Mouse (Mus musculus): ENCODE results near the gene Pole4. TPM values are rescaled to one million over a fixed set of nuclear protein-coding genes. Genes with fewer than 3 reads are reported as not detected.
"Not testable (repeated sequence)": the region's sequence is repeated elsewhere in the genome, so short reads cannot be mapped to it uniquely, and the experiment has no call there.

Gene Pole4
- polyA plus RNA-seq, 1 experiment from 2014 or later: 120 TPM

GRCm38 (mm10) chr6:82677629-82678028, 27.5 kb downstream of the Pole4 start:
- H3K27ac ChIP-seq (ENCODE audit: low read depth, low read length); H3K27me3 ChIP-seq (ENCODE audit: control insufficient read depth, insufficient read depth, low read length); H3K4me1 ChIP-seq (ENCODE audit: control insufficient read depth, insufficient read depth, low read length); H3K9me3 ChIP-seq (ENCODE audit: control insufficient read depth, low read length); ATAC-seq (ENCODE audit: low FRiP score, low TSS enrichment); H3K36me3 ChIP-seq (ENCODE audit: control insufficient read depth, insufficient read depth, low read length); H3K9ac ChIP-seq (ENCODE audit: low read depth, low read length); H3K4me3 ChIP-seq (ENCODE audit: low read length); H3K4me2 ChIP-seq (replicated peaks; ENCODE audit: low read depth, low read length): not testable (repeated sequence)
- WGBS: 86% methylated on average over 3 of the region's 3 CpGs

GRCm38 (mm10) chr6:82666480-82666879, 38.7 kb downstream of the Pole4 start:
- peaks cover 6% of the 10 kb centered on the region; the same call in 1 of the 2 replicates for H3K9me3 ChIP-seq (ENCODE audit: control insufficient read depth, low read length)
- H3K27me3 ChIP-seq (ENCODE audit: control insufficient read depth, insufficient read depth, low read length): no peaks in the 10 kb centered on the region
- no peak for ATAC-seq (ENCODE audit: low FRiP score, low TSS enrichment)
- no peak overlapping the region for H3K4me3 ChIP-seq (ENCODE audit: low read length)
- H3K4me2 ChIP-seq (replicated peaks; ENCODE audit: low read depth, low read length): no peak overlapping the region
- H3K36me3 ChIP-seq (ENCODE audit: control insufficient read depth, insufficient read depth, low read length): no peaks in the 10 kb centered on the region
- no peak overlapping the region for H3K27ac ChIP-seq (ENCODE audit: low read depth, low read length)
- no peak overlapping the region for H3K9ac ChIP-seq (ENCODE audit: low read depth, low read length)
- H3K4me1 ChIP-seq (ENCODE audit: control insufficient read depth, insufficient read depth, low read length): no peaks in the 10 kb centered on the region

- Histone ChIP-seq H3K4me1 (ENCODE audit: control insufficient read depth, insufficient read depth, low read length) (no peaks in the 10 kb centered on the region), H3K36me3 (ENCODE audit: control insufficient read depth, insufficient read depth, low read length) (peaks cover 2% of the 10 kb centered on the region), H3K4me2 (replicated peaks; ENCODE audit: low read depth, low read length) (peak overlapping the region; percentile 68), H3K9me3 (ENCODE audit: control insufficient read depth, low read length) (no peaks in the 10 kb centered on the region), H3K4me3 (ENCODE audit: low read length) (peak overlapping the region; percentile 64), H3K27me3 (ENCODE audit: control insufficient read depth, insufficient read depth, low read length) (no peaks in the 10 kb centered on the region), H3K27ac (ENCODE audit: low read depth, low read length) (peak overlapping the region; percentile 85; the same call in 1 of the 2 replicates), H3K9ac (ENCODE audit: low read depth, low read length) (peak overlapping the region; percentile 82; the same call in 1 of the 2 replicates)
- no peak for ATAC-seq (ENCODE audit: low FRiP score, low TSS enrichment)
- 32% methylated on average over 11 of the region's 11 CpGs for WGBS
These were observed 52.0 kb downstream of the Pole4 start for GRCm38 (mm10) chr6:82653169-82653525.

- peak; percentile 99 for ATAC-seq (ENCODE audit: low FRiP score, low TSS enrichment)
- WGBS: under 1% methylated on average over 67 of the region's 67 CpGs
- no peaks in the 10 kb centered on the region for H3K27me3 ChIP-seq (ENCODE audit: control insufficient read depth, insufficient read depth, low read length)
- H3K9ac ChIP-seq (ENCODE audit: low read depth, low read length): peak overlapping the region; percentile 82
- H3K9me3 ChIP-seq (ENCODE audit: control insufficient read depth, low read length): no peaks in the 10 kb centered on the region
- peak overlapping the region; percentile 64 for H3K4me3 ChIP-seq (ENCODE audit: low read length)
- H3K4me1 ChIP-seq (ENCODE audit: control insufficient read depth, insufficient read depth, low read length): no peaks in the 10 kb centered on the region
- peaks cover 7% of the 10 kb centered on the region for H3K36me3 ChIP-seq (ENCODE audit: control insufficient read depth, insufficient read depth, low read length)
- H3K27ac ChIP-seq (ENCODE audit: low read depth, low read length): peak overlapping the region; percentile 85
- peak overlapping the region; percentile 68 for H3K4me2 ChIP-seq (replicated peaks; ENCODE audit: low read depth, low read length)
These were observed 52.5 kb downstream of the Pole4 start for GRCm38 (mm10) chr6:82652521-82653168.

GRCm38 (mm10) chr6:82649096-82649495, 56.1 kb downstream of the Pole4 start:
- Histone ChIP-seq H3K9me3 (ENCODE audit: control insufficient read depth, low read length) (no peaks in the 10 kb centered on the region), H3K9ac (ENCODE audit: low read depth, low read length) (no peak overlapping the region), H3K36me3 (ENCODE audit: control insufficient read depth, insufficient read depth, low read length) (peaks cover 15% of the 10 kb centered on the region), H3K27me3 (ENCODE audit: control insufficient read depth, insufficient read depth, low read length) (no peaks in the 10 kb centered on the region), H3K4me1 (ENCODE audit: control insufficient read depth, insufficient read depth, low read length) (no peaks in the 10 kb centered on the region), H3K4me2 (replicated peaks; ENCODE audit: low read depth, low read length) (no peak overlapping the region), H3K4me3 (ENCODE audit: low read length) (no peak overlapping the region), H3K27ac (ENCODE audit: low read depth, low read length) (no peak overlapping the region)
- no peak for ATAC-seq (ENCODE audit: low FRiP score, low TSS enrichment)
- 72% methylated on average over 2 of the region's 2 CpGs for WGBS

- no peak overlapping the region for H3K27ac ChIP-seq (ENCODE audit: low read depth, low read length)
- peaks cover 15% of the 10 kb centered on the region for H3K36me3 ChIP-seq (ENCODE audit: control insufficient read depth, insufficient read depth, low read length)
- 95% methylated on average over 1 of the region's 1 CpGs for WGBS
- H3K4me3 ChIP-seq (ENCODE audit: low read length): no peak overlapping the region
- no peaks in the 10 kb centered on the region for H3K27me3 ChIP-seq (ENCODE audit: control insufficient read depth, insufficient read depth, low read length)
- ATAC-seq (ENCODE audit: low FRiP score, low TSS enrichment): no peak
- H3K4me1 ChIP-seq (ENCODE audit: control insufficient read depth, insufficient read depth, low read length): no peaks in the 10 kb centered on the region
- no peak overlapping the region for H3K4me2 ChIP-seq (replicated peaks; ENCODE audit: low read depth, low read length)
- no peak overlapping the region for H3K9ac ChIP-seq (ENCODE audit: low read depth, low read length)
- H3K9me3 ChIP-seq (ENCODE audit: control insufficient read depth, low read length): no peaks in the 10 kb centered on the region
These were observed 57.1 kb downstream of the Pole4 start for GRCm38 (mm10) chr6:82647940-82648655.

- Histone ChIP-seq H3K27ac (ENCODE audit: low read depth, low read length) (no peak overlapping the region), H3K9me3 (ENCODE audit: control insufficient read depth, low read length) (no peaks in the 10 kb centered on the region), H3K36me3 (ENCODE audit: control insufficient read depth, insufficient read depth, low read length) (peaks cover 15% of the 10 kb centered on the region), H3K4me2 (replicated peaks; ENCODE audit: low read depth, low read length) (no peak overlapping the region), H3K4me3 (ENCODE audit: low read length) (no peak overlapping the region), H3K27me3 (ENCODE audit: control insufficient read depth, insufficient read depth, low read length) (no peaks in the 10 kb centered on the region), H3K9ac (ENCODE audit: low read depth, low read length) (no peak overlapping the region), H3K4me1 (ENCODE audit: control insufficient read depth, insufficient read depth, low read length) (no peaks in the 10 kb centered on the region)
- 97% methylated on average over 1 of the region's 1 CpGs for WGBS
- no peak for ATAC-seq (ENCODE audit: low FRiP score, low TSS enrichment)
These were observed 58.2 kb downstream of the Pole4 start for GRCm38 (mm10) chr6:82647001-82647400.

GRCm38 (mm10) chr6:82640046-82640445, 65.1 kb downstream of the Pole4 start:
- no peak overlapping the region for H3K4me3 ChIP-seq (ENCODE audit: low read length)
- no peaks in the 10 kb centered on the region for H3K4me1 ChIP-seq (ENCODE audit: control insufficient read depth, insufficient read depth, low read length)
- no peak overlapping the region for H3K4me2 ChIP-seq (replicated peaks; ENCODE audit: low read depth, low read length)
- H3K27ac ChIP-seq (ENCODE audit: low read depth, low read length): no peak overlapping the region
- H3K9ac ChIP-seq (ENCODE audit: low read depth, low read length): no peak overlapping the region
- no peaks in the 10 kb centered on the region for H3K27me3 ChIP-seq (ENCODE audit: control insufficient read depth, insufficient read depth, low read length)
- no peak for ATAC-seq (ENCODE audit: low FRiP score, low TSS enrichment)
- no peaks in the 10 kb centered on the region for H3K36me3 ChIP-seq (ENCODE audit: control insufficient read depth, insufficient read depth, low read length)
- 89% methylated on average over 4 of the region's 4 CpGs for WGBS
- H3K9me3 ChIP-seq (ENCODE audit: control insufficient read depth, low read length): no peaks in the 10 kb centered on the region

- not testable (repeated sequence) for H3K9me3 ChIP-seq (ENCODE audit: control insufficient read depth, low read length); H3K4me1 ChIP-seq (ENCODE audit: control insufficient read depth, insufficient read depth, low read length)
- WGBS: 98% methylated on average over 7 of the region's 8 CpGs
These were observed 79.8 kb downstream of the Pole4 start for GRCm38 (mm10) chr6:82625331-82625730.

More at GRCm38 (mm10) chr6:82625331-82625730, 79.8 kb downstream of the Pole4 start:
- H3K4me2 ChIP-seq (replicated peaks; ENCODE audit: low read depth, low read length); H3K27me3 ChIP-seq (ENCODE audit: control insufficient read depth, insufficient read depth, low read length); H3K36me3 ChIP-seq (ENCODE audit: control insufficient read depth, insufficient read depth, low read length); H3K9ac ChIP-seq (ENCODE audit: low read depth, low read length); ATAC-seq (ENCODE audit: low FRiP score, low TSS enrichment); H3K27ac ChIP-seq (ENCODE audit: low read depth, low read length); H3K4me3 ChIP-seq (ENCODE audit: low read length): not testable (repeated sequence)
